16 mouse cellular contexts compared by ENCODE assay signal in genomic region chr7:46097319-46097783, GRCm38 (mm10). TPM values are rescaled to one million over a fixed set of nuclear protein-coding genes. Genes with fewer than 3 reads are reported as not detected.
DNase-seq lines count a peak whose midpoint lies in the region; ATAC-seq and TF ChIP-seq lines count a peak whose summit lies in the region.
"Had no signal": no experiment of that assay in that cellular context is flagged by ENCODE, and none has a peak within 500 bp of the region (broad histone marks: within the 10 kb centered on the region; RNA-seq: fewer than 3 reads in every experiment).

No protein-coding gene starts in this region.

- no peak for TF ChIP-seq POLR2A in olfactory bulb, adult 2 months (IDR thresholded peaks at IDR 0.05; ENCODE audit: insufficient read depth, low read depth, low read length)

- no peak for DNase-seq in forebrain, embryonic 11.5 days (ENCODE audit: low spot score)
- DNase-seq in midbrain, postnatal 0 days (ENCODE audit: low spot score): no peak
- no peak for DNase-seq in midbrain, embryonic 11.5 days (ENCODE audit: low spot score, missing footprints)
- DNase-seq in adrenal gland, adult 8-10 months: no peak
- DNase-seq: B cell, adult 2 months; kidney, adult 2 months had no signal

- H3K4me1 ChIP-seq in forebrain, embryonic 13.5 days: peaks cover 21% of the 10 kb centered on the region
- H3K4me1 ChIP-seq in forebrain, embryonic 11.5 days (replicated peaks; ENCODE audit: control insufficient read depth, insufficient read depth, low read length): no peaks in the 10 kb centered on the region; the same call in 1 of the 2 replicates
- no peaks in the 10 kb centered on the region; the same call in 1 of the 2 replicates for H3K4me1 ChIP-seq in midbrain, postnatal 0 days (ENCODE audit: insufficient read depth, low read length)
- H3K4me1 ChIP-seq in midbrain, embryonic 11.5 days (ENCODE audit: control insufficient read depth, insufficient read depth, low read length): peaks cover 5% of the 10 kb centered on the region; the same call in 1 of the 2 replicates
- H3K4me1 ChIP-seq in heart, embryonic 11.5 days (ENCODE audit: control insufficient read depth, insufficient read depth, low read length): peaks cover 17% of the 10 kb centered on the region
- peaks cover 35% of the 10 kb centered on the region for H3K4me1 ChIP-seq in olfactory bulb, adult 2 months (ENCODE audit: control insufficient read depth, insufficient read depth, low read length)
- H3K4me1 ChIP-seq: embryonic facial prominence, embryonic 12.5 days had no signal

- TF ChIP-seq CTCF in midbrain, postnatal 0 days (IDR thresholded peaks at IDR 0.05): no peak
- no peak for TF ChIP-seq CTCF in olfactory bulb, adult 2 months (IDR thresholded peaks at IDR 0.05; ENCODE audit: insufficient read depth, low read depth, low read length)

- H3K9me3 ChIP-seq in forebrain, embryonic 13.5 days (replicated peaks): no peaks in the 10 kb centered on the region
- H3K9me3 ChIP-seq in forebrain, embryonic 11.5 days (ENCODE audit: control insufficient read depth, low read length): no peaks in the 10 kb centered on the region
- no peaks in the 10 kb centered on the region for H3K9me3 ChIP-seq in midbrain, postnatal 0 days (ENCODE audit: low read length)
- no peaks in the 10 kb centered on the region for H3K9me3 ChIP-seq in midbrain, embryonic 11.5 days (ENCODE audit: control insufficient read depth, low read length)
- no peaks in the 10 kb centered on the region for H3K9me3 ChIP-seq in heart, embryonic 11.5 days (replicated peaks; ENCODE audit: control insufficient read depth, low read length)
- H3K9me3 ChIP-seq: embryonic facial prominence, embryonic 12.5 days; lung, embryonic 15.5 days; midbrain, embryonic 12.5 days had no signal

- 63% methylated on average over 4 of the region's 4 CpGs for WGBS in forebrain, embryonic 13.5 days
- 64% methylated on average over 4 of the region's 4 CpGs for WGBS in forebrain, embryonic 11.5 days
- 56% methylated on average over 4 of the region's 4 CpGs for WGBS in midbrain, postnatal 0 days
- WGBS in midbrain, embryonic 11.5 days: 67% methylated on average over 4 of the region's 4 CpGs
- 33% methylated on average over 4 of the region's 4 CpGs for WGBS in heart, embryonic 11.5 days (ENCODE audit: insufficient replicate concordance)
- WGBS in olfactory bulb, adult 2 months: 51% methylated on average over 4 of the region's 4 CpGs

- no peak overlapping the region for H3K27ac ChIP-seq in forebrain, embryonic 13.5 days
- H3K27ac ChIP-seq in forebrain, embryonic 11.5 days (ENCODE audit: low read depth, low read length): no peak overlapping the region
- H3K27ac ChIP-seq in midbrain, postnatal 0 days (ENCODE audit: low read depth, low read length): no peak overlapping the region
- H3K27ac ChIP-seq in midbrain, embryonic 11.5 days (ENCODE audit: low read depth, low read length): no peak overlapping the region
- peak overlapping the region; percentile 96 for H3K27ac ChIP-seq in heart, embryonic 11.5 days (ENCODE audit: low read depth, low read length)
- no peak overlapping the region for H3K27ac ChIP-seq in olfactory bulb, adult 2 months (ENCODE audit: insufficient read depth, low read depth, low read length)
- H3K27ac ChIP-seq: embryonic facial prominence, embryonic 12.5 days; lung, embryonic 15.5 days; midbrain, embryonic 12.5 days had no signal

- no peak for ATAC-seq in forebrain, embryonic 13.5 days
- no peak for ATAC-seq in forebrain, embryonic 11.5 days (replicated peaks; ENCODE audit: low FRiP score)
- ATAC-seq in midbrain, postnatal 0 days (ENCODE audit: low FRiP score): no peak
- no peak for ATAC-seq in midbrain, embryonic 11.5 days (ENCODE audit: low FRiP score)
- ATAC-seq in heart, embryonic 11.5 days (replicated peaks; ENCODE audit: insufficient number of reproducible peaks, low FRiP score, low TSS enrichment): no peak
- no peak for ATAC-seq in frontal cortex, adult (ENCODE audit: low TSS enrichment)

- H3K9ac ChIP-seq in forebrain, embryonic 13.5 days: no peak overlapping the region
- no peak overlapping the region for H3K9ac ChIP-seq in forebrain, embryonic 11.5 days (ENCODE audit: low read length)
- no peak overlapping the region; the same call in 1 of the 2 replicates for H3K9ac ChIP-seq in midbrain, postnatal 0 days (replicated peaks; ENCODE audit: low read length, poor library complexity, severe bottlenecking)
- H3K9ac ChIP-seq in midbrain, embryonic 11.5 days (ENCODE audit: low read length): no peak overlapping the region
- peak overlapping the region; percentile 79 for H3K9ac ChIP-seq in heart, embryonic 11.5 days (ENCODE audit: low read depth, low read length)
- H3K9ac ChIP-seq: embryonic facial prominence, embryonic 12.5 days; lung, embryonic 15.5 days; midbrain, embryonic 12.5 days had no signal

- H3K4me2 ChIP-seq in forebrain, embryonic 13.5 days: peak overlapping the region; percentile 29
- no peak overlapping the region for H3K4me2 ChIP-seq in forebrain, embryonic 11.5 days (ENCODE audit: low read depth, low read length, severe bottlenecking)
- H3K4me2 ChIP-seq in midbrain, postnatal 0 days (ENCODE audit: low read depth, low read length, poor library complexity, severe bottlenecking): peak overlapping the region; percentile 16; the same call in 1 of the 2 replicates
- no peak overlapping the region for H3K4me2 ChIP-seq in midbrain, embryonic 11.5 days
- H3K4me2 ChIP-seq in heart, embryonic 11.5 days: peak overlapping the region; percentile 75
- H3K4me2 ChIP-seq: embryonic facial prominence, embryonic 12.5 days; lung, embryonic 15.5 days; midbrain, embryonic 12.5 days had no signal

- H3K27me3 ChIP-seq in forebrain, embryonic 13.5 days: peaks cover 15% of the 10 kb centered on the region
- peaks cover 7% of the 10 kb centered on the region; the same call in 1 of the 2 replicates for H3K27me3 ChIP-seq in forebrain, embryonic 11.5 days (ENCODE audit: control insufficient read depth, insufficient read depth, low read length)
- no peaks in the 10 kb centered on the region; the same call in 1 of the 2 replicates for H3K27me3 ChIP-seq in midbrain, postnatal 0 days (ENCODE audit: insufficient read depth, low read length)
- H3K27me3 ChIP-seq in midbrain, embryonic 11.5 days (ENCODE audit: control insufficient read depth, insufficient read depth, low read length): peaks cover 24% of the 10 kb centered on the region
- peaks cover 3% of the 10 kb centered on the region for H3K27me3 ChIP-seq in heart, embryonic 11.5 days (ENCODE audit: control insufficient read depth, insufficient read depth, low read length)

- no peak overlapping the region for H3K4me3 ChIP-seq in forebrain, embryonic 13.5 days
- no peak overlapping the region for H3K4me3 ChIP-seq in forebrain, embryonic 11.5 days (ENCODE audit: low read depth, low read length)
- no peak overlapping the region for H3K4me3 ChIP-seq in midbrain, postnatal 0 days (ENCODE audit: low read depth, low read length)
- no peak overlapping the region for H3K4me3 ChIP-seq in midbrain, embryonic 11.5 days (ENCODE audit: low read depth, low read length)
- peak overlapping the region; percentile 43 for H3K4me3 ChIP-seq in heart, embryonic 11.5 days (ENCODE audit: low read depth, low read length)
- 0 out of 2 replicates have a peak overlapping the region, but pooled peaks have one; percentile 27 for H3K4me3 ChIP-seq in olfactory bulb, adult 2 months (ENCODE audit: insufficient read depth, low read depth, low read length)
- H3K4me3 ChIP-seq: embryonic facial prominence, embryonic 12.5 days; lung, embryonic 15.5 days; midbrain, embryonic 12.5 days had no signal

- no peaks in the 10 kb centered on the region for H3K36me3 ChIP-seq in forebrain, embryonic 13.5 days (ENCODE audit: poor library complexity, severe bottlenecking)
- no peaks in the 10 kb centered on the region for H3K36me3 ChIP-seq in forebrain, embryonic 11.5 days (ENCODE audit: control insufficient read depth, insufficient read depth, low read length)
- H3K36me3 ChIP-seq in midbrain, postnatal 0 days (ENCODE audit: insufficient read depth, low read length): peaks cover 3% of the 10 kb centered on the region; the same call in 1 of the 2 replicates
- H3K36me3 ChIP-seq in midbrain, embryonic 11.5 days (ENCODE audit: control insufficient read depth, insufficient read depth, low read length): no peaks in the 10 kb centered on the region
- no peaks in the 10 kb centered on the region for H3K36me3 ChIP-seq in heart, embryonic 11.5 days (ENCODE audit: control insufficient read depth, insufficient read depth, low read length)
- H3K36me3 ChIP-seq: embryonic facial prominence, embryonic 12.5 days; lung, embryonic 15.5 days; midbrain, embryonic 12.5 days had no signal

RNA-seq across cellular contexts. Expression of gene Kcnj11, which starts 3.2 kb away (rescaled TPM):
- polyA plus RNA-seq in forebrain, embryonic 13.5 days (2015; fragmentation: Nextera tagmentation; extraction: Ambion mirVana): 1.1 and 2.6 TPM in 2 replicates
- polyA plus RNA-seq in forebrain, embryonic 11.5 days (2014; fragmentation: Nextera tagmentation; extraction: Ambion mirVana): 0.20 and 0.48 TPM in 2 replicates
- total RNA-seq in midbrain, postnatal 0 days (2014; rRNA removed): 14.4 and 26.2 TPM in 2 replicates
- polyA plus RNA-seq in midbrain, postnatal 0 days (2015; fragmentation: Nextera tagmentation; extraction: Ambion mirVana): 2.7 and 2.9 TPM in 2 replicates
- polyA plus RNA-seq in midbrain, embryonic 11.5 days (2014; fragmentation: Nextera tagmentation; extraction: Ambion mirVana): 0.07 and 0.49 TPM in 2 replicates
- polyA plus RNA-seq in heart, embryonic 11.5 days (2014; fragmentation: Nextera tagmentation; extraction: Ambion mirVana): 5.3 and 5.9 TPM in 2 replicates
- not detected in 2 replicates for polyA plus RNA-seq in olfactory bulb, adult 2 months (2012; ENCODE audit: insufficient read depth, insufficient read length, low replicate concordance, missing spikeins)
- 1 to 10 TPM; 1.1 to 2.7 (median 1.3) TPM for total RNA-seq in adrenal gland, adult 8-10 months (2022)
- total RNA-seq: MEL; neutrophil, adult 5-6 weeks had no signal
- polyA plus RNA-seq: limb, embryonic 11.5 days had no signal

Comparison
In these comparisons a context has a peak if more than half of its experiments do, and no peak if none do; other contexts are left out.
1. H3K4me2 ChIP-seq: peak in forebrain, embryonic 13.5 days (single experiment), midbrain, postnatal 0 days (single experiment) and heart, embryonic 11.5 days (single experiment); none in forebrain, embryonic 11.5 days (single experiment) and midbrain, embryonic 11.5 days (single experiment).
2. H3K4me3 ChIP-seq: peak in heart, embryonic 11.5 days (single experiment) and olfactory bulb, adult 2 months (single experiment); none in forebrain, embryonic 13.5 days (single experiment), forebrain, embryonic 11.5 days (single experiment), midbrain, postnatal 0 days (single experiment) and midbrain, embryonic 11.5 days (single experiment).